Mouse (Mus musculus) embryonic facial prominence, embryonic 12.5 days (tissue): ENCODE results near the gene Polr1e. TPM values are rescaled to one million over a fixed set of nuclear protein-coding genes. Genes with fewer than 3 reads are reported as not detected.

Experiments used
- ATAC-seq: fragments of 200-750 bp; cut with Nextera tagmentation; 2 replicates; pipeline ENCODE4 v1.8.0; 2017; ENCODE audit not compliant: insufficient number of reproducible peaks, insufficient read depth, low FRiP score, low TSS enrichment
- H3K27ac ChIP-seq: fragments of 300-500 bp; sonication (generic); 2 replicates; pipeline ENCODE4 v1.5.1; 2016; ENCODE audit warnings: mild to moderate bottlenecking
- H3K27me3 ChIP-seq: fragments of 300-500 bp; sonication (generic); 2 replicates; pipeline ENCODE4 v1.6.1; 2016; ENCODE audit warnings: mild to moderate bottlenecking, moderate library complexity
- H3K36me3 ChIP-seq: fragments of 300-500 bp; sonication (generic); 2 replicates; pipeline ENCODE4 v1.6.1; 2016; ENCODE audit warnings: mild to moderate bottlenecking
- H3K4me1 ChIP-seq: fragments of 300-500 bp; sonication (generic); 2 replicates; pipeline ENCODE4 v1.6.1; 2016
- H3K4me2 ChIP-seq: fragments of 300-500 bp; sonication (generic); replicated peaks from 2 replicates; pipeline ENCODE4 v1.6.1; 2016; ENCODE audit warnings: mild to moderate bottlenecking, moderate library complexity
- H3K4me3 ChIP-seq: fragments of 300-500 bp; sonication (generic); 2 replicates; pipeline ENCODE4 v1.5.1; 2016; ENCODE audit warnings: mild to moderate bottlenecking
- H3K9ac ChIP-seq: fragments of 300-500 bp; sonication (generic); 2 replicates; pipeline ENCODE4 v1.6.1; 2016; ENCODE audit warnings: mild to moderate bottlenecking, moderate library complexity
- H3K9me3 ChIP-seq: fragments of 300-500 bp; sonication (generic); 2 replicates; pipeline ENCODE4 v1.6.1; 2016; ENCODE audit warnings: mild to moderate bottlenecking, moderate library complexity
- WGBS: fragments of 180-500 bp; shearing (Covaris S2); methylation state at CpG from one replicate; pipeline ENCODE4 v1.1.7; 2016; 5-methylcytosine and 5-hydroxymethylcytosine counted together
- polyA plus RNA-seq: library from polyadenylated mRNA; unstranded; fragments of >200 nt; fragmentation: Nextera tagmentation; extraction: Ambion mirVana; gene quantifications from 2 replicates; pipeline ENCODE4 v1.2.1, GENCODE M21; 2016

The Polr1e gene
- polyA plus RNA-seq = 47.8 and 48.9 TPM in 2 replicates

- H3K4me2 ChIP-seq = peak within 1 kb of the TSS; percentile 94
- WGBS = under 1% methylated on average over 29 of the region's 29 CpGs
- H3K4me3 ChIP-seq = peak within 1 kb of the TSS; percentile 57
- ATAC-seq = peak; percentile 52
- peak within 1 kb of the TSS; percentile 71 for H3K9ac ChIP-seq
- no peak within 1 kb of the TSS; the same call in 1 of the 2 replicates for H3K27ac ChIP-seq
- no peaks in the 10 kb centered on the region; the same call in 1 of the 2 replicates for H3K36me3 ChIP-seq
- no peaks in the 10 kb centered on the region for H3K9me3 ChIP-seq
- H3K4me1 ChIP-seq = peaks cover 14% of the 10 kb centered on the region
- H3K27me3 ChIP-seq = no peaks in the 10 kb centered on the region
Measured at GRCm38 (mm10) chr4:45018452-45018980, at the start of gene Polr1e. Polr1e (plus strand) TSS chr4:45018583.

- Histone ChIP-seq H3K9ac (no peak overlapping the region), H3K4me1 (no peaks in the 10 kb centered on the region), H3K9me3 (no peaks in the 10 kb centered on the region), H3K4me3 (no peak overlapping the region), H3K4me2 (no peak overlapping the region), H3K36me3 (no peaks in the 10 kb centered on the region), H3K27ac (no peak overlapping the region), H3K27me3 (no peaks in the 10 kb centered on the region)
- ATAC-seq = no peak
- WGBS = 88% methylated on average over 7 of the region's 7 CpGs
Measured at GRCm38 (mm10) chr4:44970056-44970455, 48.3 kb upstream of the Polr1e start.

GRCm38 (mm10) chr4:44970612-44971110, 47.7 kb upstream of the Polr1e start:
- WGBS = 17% methylated on average over 10 of the region's 10 CpGs
- no peaks in the 10 kb centered on the region for H3K36me3 ChIP-seq
- H3K27me3 ChIP-seq = no peaks in the 10 kb centered on the region
- no peaks in the 10 kb centered on the region for H3K4me1 ChIP-seq
- no peak for ATAC-seq
- H3K4me3 ChIP-seq = no peak overlapping the region
- H3K9ac ChIP-seq = no peak overlapping the region
- H3K4me2 ChIP-seq = no peak overlapping the region
- no peaks in the 10 kb centered on the region for H3K9me3 ChIP-seq
- no peak overlapping the region for H3K27ac ChIP-seq

GRCm38 (mm10) chr4:44973450-44973849, 44.9 kb upstream of the Polr1e start:
- Histone ChIP-seq H3K36me3 (no peaks in the 10 kb centered on the region), H3K9me3 (no peaks in the 10 kb centered on the region), H3K9ac (no peak overlapping the region), H3K4me2 (peak overlapping the region; percentile 27), H3K4me1 (no peaks in the 10 kb centered on the region), H3K27ac (no peak overlapping the region), H3K4me3 (0 out of 2 replicates have a peak overlapping the region, but pooled peaks have one; percentile 4), H3K27me3 (no peaks in the 10 kb centered on the region)
- WGBS = 16% methylated on average over 9 of the region's 9 CpGs
- no peak for ATAC-seq

GRCm38 (mm10) chr4:44973871-44974270, 44.5 kb upstream of the Polr1e start:
- WGBS = 54% methylated on average over 14 of the region's 14 CpGs

GRCm38 (mm10) chr4:44974331-44974730, 44.1 kb upstream of the Polr1e start:
- 77% methylated on average over 8 of the region's 8 CpGs for WGBS
- H3K9me3 ChIP-seq = no peaks in the 10 kb centered on the region
- ATAC-seq = no peak
- H3K36me3 ChIP-seq = no peaks in the 10 kb centered on the region
- H3K4me2 ChIP-seq = no peak overlapping the region
- no peak overlapping the region for H3K4me3 ChIP-seq
- H3K27ac ChIP-seq = no peak overlapping the region
- H3K4me1 ChIP-seq = no peaks in the 10 kb centered on the region
- no peaks in the 10 kb centered on the region for H3K27me3 ChIP-seq
- H3K9ac ChIP-seq = no peak overlapping the region

More at GRCm38 (mm10) chr4:44973871-44974270, 44.5 kb upstream of the Polr1e start:
- H3K27ac ChIP-seq = no peak overlapping the region
- no peaks in the 10 kb centered on the region for H3K4me1 ChIP-seq
- 0 out of 2 replicates have a peak overlapping the region, but pooled peaks have one; percentile 4 for H3K4me3 ChIP-seq
- H3K9ac ChIP-seq = no peak overlapping the region
- no peak for ATAC-seq
- H3K4me2 ChIP-seq = peak overlapping the region; percentile 27
- H3K27me3 ChIP-seq = no peaks in the 10 kb centered on the region
- no peaks in the 10 kb centered on the region for H3K36me3 ChIP-seq
- no peaks in the 10 kb centered on the region for H3K9me3 ChIP-seq

- Histone ChIP-seq H3K27me3 (no peaks in the 10 kb centered on the region), H3K4me3 (no peak overlapping the region), H3K4me2 (no peak overlapping the region), H3K36me3 (no peaks in the 10 kb centered on the region), H3K9me3 (no peaks in the 10 kb centered on the region), H3K9ac (no peak overlapping the region), H3K27ac (no peak overlapping the region), H3K4me1 (peaks cover 3% of the 10 kb centered on the region; the same call in 1 of the 2 replicates)
- no peak for ATAC-seq
- 74% methylated on average over 6 of the region's 6 CpGs for WGBS
Measured at GRCm38 (mm10) chr4:44976026-44976615, 42.3 kb upstream of the Polr1e start.

- Histone ChIP-seq H3K4me2 (no peak overlapping the region), H3K4me3 (no peak overlapping the region), H3K36me3 (no peaks in the 10 kb centered on the region), H3K9ac (no peak overlapping the region), H3K27me3 (no peaks in the 10 kb centered on the region), H3K4me1 (peaks cover 7% of the 10 kb centered on the region; the same call in 1 of the 2 replicates), H3K9me3 (no peaks in the 10 kb centered on the region), H3K27ac (no peak overlapping the region)
- no peak for ATAC-seq
- 85% methylated on average over 10 of the region's 10 CpGs for WGBS
Measured at GRCm38 (mm10) chr4:44976921-44977710, 41.3 kb upstream of the Polr1e start.

- no peak overlapping the region for H3K4me3 ChIP-seq
- ATAC-seq = no peak
- WGBS = 67% methylated on average over 5 of the region's 5 CpGs
Measured at GRCm38 (mm10) chr4:44978175-44978574, 40.2 kb upstream of the Polr1e start.

GRCm38 (mm10) chr4:44979794-44980338, 38.5 kb upstream of the Polr1e start:
- WGBS = 69% methylated on average over 7 of the region's 7 CpGs
- Histone ChIP-seq H3K27ac (no peak overlapping the region), H3K36me3 (no peaks in the 10 kb centered on the region), H3K27me3 (no peaks in the 10 kb centered on the region), H3K9ac (no peak overlapping the region), H3K4me3 (no peak overlapping the region), H3K4me1 (peaks cover 23% of the 10 kb centered on the region), H3K9me3 (no peaks in the 10 kb centered on the region), H3K4me2 (no peak overlapping the region)
- ATAC-seq = no peak

More at GRCm38 (mm10) chr4:44978175-44978574, 40.2 kb upstream of the Polr1e start:
- Histone ChIP-seq H3K9me3 (no peaks in the 10 kb centered on the region), H3K4me2 (no peak overlapping the region), H3K4me1 (peaks cover 15% of the 10 kb centered on the region), H3K9ac (no peak overlapping the region), H3K36me3 (no peaks in the 10 kb centered on the region), H3K27me3 (no peaks in the 10 kb centered on the region), H3K27ac (no peak overlapping the region)

GRCm38 (mm10) chr4:44981280-44981973, 37.0 kb upstream of the Polr1e start, which contains the start of gene Grhpr:
Grhpr (plus strand) TSS chr4:44981395.
- Histone ChIP-seq H3K27ac (peak within 1 kb of the TSS; percentile 79), H3K4me3 (peak within 1 kb of the TSS; percentile 74), H3K9ac (peak within 1 kb of the TSS; percentile 83), H3K4me1 (peaks cover 23% of the 10 kb centered on the region), H3K9me3 (no peaks in the 10 kb centered on the region), H3K36me3 (no peaks in the 10 kb centered on the region), H3K27me3 (no peaks in the 10 kb centered on the region), H3K4me2 (peak within 1 kb of the TSS; percentile 95)
- peak; percentile 88 for ATAC-seq
- WGBS = under 1% methylated on average over 40 of the region's 40 CpGs
